Mouse (Mus musculus): ENCODE data around the gene Olfr483. TPM values are rescaled to one million over a fixed set of nuclear protein-coding genes. Genes with fewer than 3 reads are reported as not detected.

The Olfr483 gene
- polyA plus RNA-seq (2012; rRNA removed), result not detected in 2 replicates

GRCm38 (mm10) chr7:108100549-108100948, at the start of gene Olfr483:
Gene Olfr483, plus strand, starts transcription at chr7:108100849.
- Histone ChIP-seq H3K27me3 (ENCODE audit: control insufficient read depth, insufficient read depth, low read length) (no peaks in the 10 kb centered on the region), H3K27ac (ENCODE audit: insufficient read depth, low read depth, low read length) (no peak within 1 kb of the TSS), H3K4me3 (ENCODE audit: low read depth, low read length) (no peak within 1 kb of the TSS), H3K36me3 (ENCODE audit: control insufficient read depth, insufficient read depth, low read length) (no peaks in the 10 kb centered on the region), H3K4me1 (ENCODE audit: control insufficient read depth, insufficient read depth, insufficient read length, low read length) (no peaks in the 10 kb centered on the region)
- WGBS, result 88% methylated on average over 1 of the region's 1 CpGs
- TF ChIP-seq CTCF (IDR thresholded peaks at IDR 0.05; ENCODE audit: extremely low read depth, insufficient read length, insufficient replicate concordance, low read depth, low read length) (no peak), POLR2A (IDR thresholded peaks at IDR 0.05; ENCODE audit: low read depth, low read length) (no peak)

- H3K27me3 ChIP-seq (ENCODE audit: control insufficient read depth, insufficient read depth, low read length), result no peaks in the 10 kb centered on the region
- H3K4me1 ChIP-seq (ENCODE audit: control insufficient read depth, insufficient read depth, insufficient read length, low read length), result no peaks in the 10 kb centered on the region
- H3K4me3 ChIP-seq (ENCODE audit: low read depth, low read length), result no peak within 1 kb of the TSS
- TF ChIP-seq CTCF (IDR thresholded peaks at IDR 0.05; ENCODE audit: extremely low read depth, insufficient read length, insufficient replicate concordance, low read depth, low read length) (no peak), POLR2A (IDR thresholded peaks at IDR 0.05; ENCODE audit: low read depth, low read length) (no peak)
- H3K36me3 ChIP-seq (ENCODE audit: control insufficient read depth, insufficient read depth, low read length), result no peaks in the 10 kb centered on the region
- 86% methylated on average over 1 of the region's 1 CpGs for WGBS
- no peak within 1 kb of the TSS for H3K27ac ChIP-seq (ENCODE audit: insufficient read depth, low read depth, low read length)
Measured at GRCm38 (mm10) chr7:108067246-108067645, 33.4 kb upstream of the Olfr483 start, which contains the start of gene Olfr480. Gene Olfr480, minus strand, starts transcription at chr7:108067346.

- no peaks in the 10 kb centered on the region for H3K36me3 ChIP-seq (ENCODE audit: control insufficient read depth, insufficient read depth, low read length)
- no peak within 1 kb of the TSS for H3K27ac ChIP-seq (ENCODE audit: insufficient read depth, low read depth, low read length)
- no peak for TF ChIP-seq POLR2A (IDR thresholded peaks at IDR 0.05; ENCODE audit: low read depth, low read length)
- TF ChIP-seq CTCF (IDR thresholded peaks at IDR 0.05; ENCODE audit: extremely low read depth, insufficient read length, insufficient replicate concordance, low read depth, low read length), result no peak
- H3K4me1 ChIP-seq (ENCODE audit: control insufficient read depth, insufficient read depth, insufficient read length, low read length), result no peaks in the 10 kb centered on the region
- H3K4me3 ChIP-seq (ENCODE audit: low read depth, low read length), result no peak within 1 kb of the TSS
- H3K27me3 ChIP-seq (ENCODE audit: control insufficient read depth, insufficient read depth, low read length), result no peaks in the 10 kb centered on the region
Measured at GRCm38 (mm10) chr7:108079555-108079954, 21.1 kb upstream of the Olfr483 start, which contains the start of gene Olfr481. Gene Olfr481, plus strand, starts transcription at chr7:108079855.

GRCm38 (mm10) chr7:108097486-108097885, 3.2 kb upstream of the Olfr483 start, which contains the start of gene Olfr482:
Gene Olfr482, minus strand, starts transcription at chr7:108097586.
- TF ChIP-seq POLR2A (IDR thresholded peaks at IDR 0.05; ENCODE audit: low read depth, low read length) (no peak), CTCF (IDR thresholded peaks at IDR 0.05; ENCODE audit: extremely low read depth, insufficient read length, insufficient replicate concordance, low read depth, low read length) (no peak)
- H3K27me3 ChIP-seq (ENCODE audit: control insufficient read depth, insufficient read depth, low read length), result no peaks in the 10 kb centered on the region
- no peaks in the 10 kb centered on the region for H3K4me1 ChIP-seq (ENCODE audit: control insufficient read depth, insufficient read depth, insufficient read length, low read length)
- no peaks in the 10 kb centered on the region for H3K36me3 ChIP-seq (ENCODE audit: control insufficient read depth, insufficient read depth, low read length)
- H3K4me3 ChIP-seq (ENCODE audit: low read depth, low read length), result no peak within 1 kb of the TSS
- 38% methylated on average over 1 of the region's 1 CpGs for WGBS
- no peak within 1 kb of the TSS for H3K27ac ChIP-seq (ENCODE audit: insufficient read depth, low read depth, low read length)

GRCm38 (mm10) chr7:108120681-108121080, 20.0 kb downstream of the Olfr483 start:
- 17% methylated on average over 1 of the region's 1 CpGs for WGBS
- H3K36me3 ChIP-seq (ENCODE audit: control insufficient read depth, insufficient read depth, low read length), result no peaks in the 10 kb centered on the region
- TF ChIP-seq CTCF (IDR thresholded peaks at IDR 0.05; ENCODE audit: extremely low read depth, insufficient read length, insufficient replicate concordance, low read depth, low read length) (no peak), POLR2A (IDR thresholded peaks at IDR 0.05; ENCODE audit: low read depth, low read length) (no peak)

GRCm38 (mm10) chr7:108121416-108121815, 20.8 kb downstream of the Olfr483 start:
- Histone ChIP-seq H3K4me1 (ENCODE audit: control insufficient read depth, insufficient read depth, insufficient read length, low read length) (no peaks in the 10 kb centered on the region), H3K4me3 (ENCODE audit: low read depth, low read length) (no peak overlapping the region), H3K36me3 (ENCODE audit: control insufficient read depth, insufficient read depth, low read length) (no peaks in the 10 kb centered on the region), H3K27ac (ENCODE audit: insufficient read depth, low read depth, low read length) (no peak overlapping the region), H3K27me3 (ENCODE audit: control insufficient read depth, insufficient read depth, low read length) (no peaks in the 10 kb centered on the region)
- 45% methylated on average over 1 of the region's 1 CpGs for WGBS
- no peak for TF ChIP-seq POLR2A (IDR thresholded peaks at IDR 0.05; ENCODE audit: low read depth, low read length)

More at GRCm38 (mm10) chr7:108120681-108121080, 20.0 kb downstream of the Olfr483 start:
- Histone ChIP-seq H3K4me3 (ENCODE audit: low read depth, low read length) (no peak overlapping the region), H3K27me3 (ENCODE audit: control insufficient read depth, insufficient read depth, low read length) (no peaks in the 10 kb centered on the region), H3K4me1 (ENCODE audit: control insufficient read depth, insufficient read depth, insufficient read length, low read length) (no peaks in the 10 kb centered on the region), H3K27ac (ENCODE audit: insufficient read depth, low read depth, low read length) (no peak overlapping the region)

GRCm38 (mm10) chr7:108127349-108127748, 26.7 kb downstream of the Olfr483 start, which contains the start of gene Olfr484:
Gene Olfr484, minus strand, starts transcription at chr7:108127449.
- TF ChIP-seq POLR2A (IDR thresholded peaks at IDR 0.05; ENCODE audit: low read depth, low read length) (no peak), CTCF (IDR thresholded peaks at IDR 0.05; ENCODE audit: extremely low read depth, insufficient read length, insufficient replicate concordance, low read depth, low read length) (no peak)
- H3K27me3 ChIP-seq (ENCODE audit: control insufficient read depth, insufficient read depth, low read length), result no peaks in the 10 kb centered on the region
- no peak within 1 kb of the TSS for H3K4me3 ChIP-seq (ENCODE audit: low read depth, low read length)
- no peaks in the 10 kb centered on the region for H3K4me1 ChIP-seq (ENCODE audit: control insufficient read depth, insufficient read depth, insufficient read length, low read length)
- no peak within 1 kb of the TSS for H3K27ac ChIP-seq (ENCODE audit: insufficient read depth, low read depth, low read length)
- no peaks in the 10 kb centered on the region for H3K36me3 ChIP-seq (ENCODE audit: control insufficient read depth, insufficient read depth, low read length)

Other genes starting within 250 kb of the Olfr483 start
- not detected in 2 replicates for gene Olfr472, start 202.9 kb upstream of the Olfr483 start, polyA plus RNA-seq (2012; rRNA removed)
- gene Olfr473, start 170.4 kb upstream of the Olfr483 start, polyA plus RNA-seq (2012; rRNA removed), result not detected in 2 replicates
- not detected in 2 replicates for gene Olfr474, start 146.2 kb upstream of the Olfr483 start, polyA plus RNA-seq (2012; rRNA removed)
- not detected in 2 replicates for gene Olfr476, start 136.0 kb upstream of the Olfr483 start, polyA plus RNA-seq (2012; rRNA removed)
- not detected in 2 replicates for gene Olfr477, start 114.2 kb upstream of the Olfr483 start, polyA plus RNA-seq (2012; rRNA removed)
- gene Olfr478, start 66.9 kb upstream of the Olfr483 start, polyA plus RNA-seq (2012; rRNA removed), result not detected in 2 replicates
- not detected in 2 replicates for gene Olfr479, start 50.2 kb upstream of the Olfr483 start, polyA plus RNA-seq (2012; rRNA removed)
- gene Olfr480, start 33.5 kb upstream of the Olfr483 start, polyA plus RNA-seq (2012; rRNA removed), result not detected in 2 replicates
- gene Olfr481, start 21.0 kb upstream of the Olfr483 start, polyA plus RNA-seq (2012; rRNA removed), result not detected in 2 replicates
- not detected in 2 replicates for gene Olfr482, start 3.3 kb upstream of the Olfr483 start, polyA plus RNA-seq (2012; rRNA removed)
- not detected in 2 replicates for gene Olfr484, start 26.6 kb downstream of the Olfr483 start, polyA plus RNA-seq (2012; rRNA removed)
- gene Olfr485, start 59.0 kb downstream of the Olfr483 start, polyA plus RNA-seq (2012; rRNA removed), result not detected in 2 replicates
- gene Olfr486, start 71.9 kb downstream of the Olfr483 start, polyA plus RNA-seq (2012; rRNA removed), result not detected in 2 replicates
- gene Olfr487, start 113.8 kb downstream of the Olfr483 start, polyA plus RNA-seq (2012; rRNA removed), result not detected in 2 replicates
- not detected in 2 replicates for gene Olfr488, start 157.5 kb downstream of the Olfr483 start, polyA plus RNA-seq (2012; rRNA removed)
- gene Olfr490, start 188.1 kb downstream of the Olfr483 start, polyA plus RNA-seq (2012; rRNA removed), result not detected in 2 replicates
- gene Olfr491, start 212.6 kb downstream of the Olfr483 start, polyA plus RNA-seq (2012; rRNA removed), result not detected in 2 replicates
- gene Olfr492, start 222.8 kb downstream of the Olfr483 start, polyA plus RNA-seq (2012; rRNA removed), result not detected in 2 replicates
- not detected in 2 replicates for gene Olfr493, start 246.1 kb downstream of the Olfr483 start, polyA plus RNA-seq (2012; rRNA removed)

All from small intestine, adult 2 months (tissue).